ENCODE assay signal across 28 mouse cellular contexts in the genomic region with DNA sequence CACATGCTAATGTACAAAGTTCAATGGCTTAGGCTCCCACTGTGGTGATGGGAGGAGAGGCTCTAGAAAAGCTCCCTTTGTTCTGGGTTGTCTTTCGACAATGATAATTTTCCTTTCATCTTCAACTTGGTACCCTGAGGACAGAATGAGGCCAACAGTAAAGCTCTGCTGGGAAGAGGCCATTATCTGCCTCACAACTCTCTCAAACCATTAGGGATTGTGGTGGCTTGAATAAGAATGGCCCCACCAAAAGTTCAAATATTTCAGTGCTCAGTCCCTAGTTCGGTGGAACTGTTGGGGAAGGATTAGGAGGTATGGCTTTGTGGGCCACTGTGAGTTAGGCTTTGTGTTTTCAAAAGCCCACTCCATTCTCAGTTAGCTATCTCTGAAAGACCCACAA. TPM values are rescaled to one million over a fixed set of nuclear protein-coding genes. Genes with fewer than 3 reads are reported as not detected.
DNase-seq lines count a peak whose midpoint lies in the region; ATAC-seq and TF ChIP-seq lines count a peak whose summit lies in the region.
"Had no signal": no experiment of that assay in that cellular context is flagged by ENCODE, and none has a peak within 500 bp of the region (broad histone marks: within the 10 kb centered on the region; RNA-seq: fewer than 3 reads in every experiment).

No protein-coding gene starts in this region.

- 91% methylated on average over 2 of the region's 2 CpGs for WGBS in hindbrain, embryonic 13.5 days
- WGBS in hindbrain, embryonic 10.5 days = 88% methylated on average over 2 of the region's 2 CpGs
- WGBS in midbrain, embryonic 14.5 days = 66% methylated on average over 2 of the region's 2 CpGs
- 96% methylated on average over 2 of the region's 2 CpGs for WGBS in midbrain, embryonic 10.5 days
- 75% methylated on average over 2 of the region's 2 CpGs for WGBS in midbrain, embryonic 15.5 days

- no peak for ATAC-seq in hindbrain, embryonic 13.5 days (ENCODE audit: low FRiP score)
- peak; percentile 40; the same call in 1 of the 2 replicates for ATAC-seq in midbrain, embryonic 14.5 days (ENCODE audit: low FRiP score, low TSS enrichment)
- ATAC-seq in midbrain, embryonic 15.5 days (replicated peaks) = peak; percentile 40; the same call in 1 of the 2 replicates
- no peak for ATAC-seq in inflammation-experienced regulatory T-cells, adult 6 months
- ATAC-seq: activated CD4-positive, CD25-positive, alpha-beta regulatory T cell, adult 4 months; forebrain, postnatal 0 days; hindbrain, postnatal 0 days; intestine, embryonic 15.5 days had no signal

- no peak overlapping the region for H3K9ac ChIP-seq in hindbrain, embryonic 13.5 days
- no peak overlapping the region for H3K9ac ChIP-seq in midbrain, embryonic 14.5 days (replicated peaks; ENCODE audit: low read length)
- no peak overlapping the region for H3K9ac ChIP-seq in ES-E14 (ENCODE audit: insufficient read depth, low read depth, low read length, poor library complexity, severe bottlenecking)
- no peak overlapping the region for H3K9ac ChIP-seq in midbrain, embryonic 15.5 days
- H3K9ac ChIP-seq: embryonic facial prominence, embryonic 12.5 days; forebrain, embryonic 12.5 days; forebrain, postnatal 0 days; heart, embryonic 13.5 days; intestine, embryonic 15.5 days had no signal

- no peak overlapping the region for H3K4me3 ChIP-seq in hindbrain, embryonic 13.5 days
- H3K4me3 ChIP-seq in hindbrain, embryonic 10.5 days = no peak overlapping the region
- H3K4me3 ChIP-seq in midbrain, embryonic 14.5 days (replicated peaks; ENCODE audit: low read depth, low read length) = no peak overlapping the region
- H3K4me3 ChIP-seq in midbrain, embryonic 10.5 days = no peak overlapping the region
- H3K4me3 ChIP-seq in ES-E14 (ENCODE audit: insufficient read depth in 1 of 2, low read depth in 1 of 2, low read length in 2 of 2, poor library complexity in 1 of 2, severe bottlenecking in 1 of 2) = no peak overlapping the region
- H3K4me3 ChIP-seq in midbrain, embryonic 15.5 days = no peak overlapping the region
- H3K4me3 ChIP-seq: embryonic facial prominence, embryonic 12.5 days; forebrain, embryonic 12.5 days; heart, embryonic 13.5 days; intestine, embryonic 15.5 days had no signal

- no peaks in the 10 kb centered on the region for H3K9me3 ChIP-seq in hindbrain, embryonic 13.5 days
- no peaks in the 10 kb centered on the region for H3K9me3 ChIP-seq in hindbrain, embryonic 10.5 days
- no peaks in the 10 kb centered on the region for H3K9me3 ChIP-seq in midbrain, embryonic 14.5 days (ENCODE audit: control insufficient read depth, low read length)
- H3K9me3 ChIP-seq in midbrain, embryonic 10.5 days (replicated peaks) = no peaks in the 10 kb centered on the region
- H3K9me3 ChIP-seq in ES-E14 (ENCODE audit: control insufficient read depth, insufficient read depth, low read depth, low read length) = peaks cover 24% of the 10 kb centered on the region
- H3K9me3 ChIP-seq in midbrain, embryonic 15.5 days = no peaks in the 10 kb centered on the region
- H3K9me3 ChIP-seq: embryonic facial prominence, embryonic 12.5 days; forebrain, embryonic 12.5 days; G1E; heart, embryonic 13.5 days; intestine, embryonic 15.5 days had no signal

- DNase-seq in hindbrain, embryonic 10.5 days (ENCODE audit: low spot score) = no peak
- DNase-seq in midbrain, embryonic 14.5 days = peak; percentile 5
- no peak for DNase-seq in midbrain, embryonic 10.5 days (ENCODE audit: low spot score)
- no peak for DNase-seq in ES-E14 (ENCODE audit: low read depth, low spot score)
- DNase-seq in heart, adult 18-20 months = no peak
- DNase-seq: adrenal gland, postnatal 14 days; cerebellum, adult 11-12 months; cerebellum, adult 9-10 months; cerebellum, postnatal 25 days; forebrain, postnatal 0 days; gastrocnemius, postnatal 14 days; heart, postnatal 36 days had no signal

- H3K27me3 ChIP-seq in hindbrain, embryonic 13.5 days = no peaks in the 10 kb centered on the region
- no peaks in the 10 kb centered on the region for H3K27me3 ChIP-seq in hindbrain, embryonic 10.5 days (ENCODE audit: insufficient read depth, poor library complexity, severe bottlenecking)
- no peaks in the 10 kb centered on the region for H3K27me3 ChIP-seq in midbrain, embryonic 14.5 days (ENCODE audit: control insufficient read depth, insufficient read depth, low read length)
- no peaks in the 10 kb centered on the region for H3K27me3 ChIP-seq in midbrain, embryonic 10.5 days (ENCODE audit: low read depth, poor library complexity, severe bottlenecking)
- no peaks in the 10 kb centered on the region for H3K27me3 ChIP-seq in midbrain, embryonic 15.5 days (replicated peaks)
- H3K27me3 ChIP-seq: CH12.LX; embryonic facial prominence, embryonic 12.5 days; forebrain, embryonic 12.5 days; heart, embryonic 13.5 days; intestine, embryonic 15.5 days had no signal

- no peak overlapping the region for H3K4me2 ChIP-seq in hindbrain, embryonic 13.5 days
- H3K4me2 ChIP-seq in midbrain, embryonic 14.5 days (ENCODE audit: low read length) = no peak overlapping the region
- H3K4me2 ChIP-seq in midbrain, embryonic 15.5 days = no peak overlapping the region
- H3K4me2 ChIP-seq: embryonic facial prominence, embryonic 12.5 days; forebrain, embryonic 12.5 days; heart, embryonic 13.5 days; intestine, embryonic 15.5 days had no signal

- H3K4me1 ChIP-seq in hindbrain, embryonic 13.5 days (replicated peaks) = peaks cover 5% of the 10 kb centered on the region
- peaks cover 6% of the 10 kb centered on the region; the same call in 1 of the 2 replicates for H3K4me1 ChIP-seq in hindbrain, embryonic 10.5 days (replicated peaks)
- 0 out of 2 replicates have a peak, but pooled peaks cover 5% of the 10 kb centered on the region for H3K4me1 ChIP-seq in midbrain, embryonic 14.5 days (ENCODE audit: control insufficient read depth, insufficient read depth, low read length)
- peaks cover 17% of the 10 kb centered on the region for H3K4me1 ChIP-seq in midbrain, embryonic 10.5 days
- peaks cover 4 to 9% of the 10 kb centered on the region in 2 experiments; a peak in 2 of 4 replicates for H3K4me1 ChIP-seq in ES-E14 (ENCODE audit: control insufficient read depth in 2 of 2, insufficient read depth in 2 of 2, low read length in 2 of 2, poor library complexity in 1 of 2)
- H3K4me1 ChIP-seq in midbrain, embryonic 15.5 days = 0 out of 2 replicates have a peak, but pooled peaks cover 2% of the 10 kb centered on the region
- H3K4me1 ChIP-seq: embryonic facial prominence, embryonic 12.5 days; heart, embryonic 13.5 days; intestine, embryonic 15.5 days had no signal

- in situ Hi-C loops in ES-E14 (cut with MboI; ENCODE audit: low sequenced_read_pairs in 2 of 2, unreplicated experiment in 2 of 2) = no loop called here

- H3K27ac ChIP-seq in hindbrain, embryonic 13.5 days = peak overlapping the region; percentile 25
- no peak overlapping the region for H3K27ac ChIP-seq in hindbrain, embryonic 10.5 days
- H3K27ac ChIP-seq in midbrain, embryonic 14.5 days (replicated peaks; ENCODE audit: low read depth, low read length) = no peak overlapping the region
- H3K27ac ChIP-seq in midbrain, embryonic 10.5 days (replicated peaks) = no peak overlapping the region
- H3K27ac ChIP-seq in ES-E14 (ENCODE audit: insufficient read depth, low read depth, low read length, poor library complexity, severe bottlenecking) = peak overlapping the region; percentile 60
- no peak overlapping the region for H3K27ac ChIP-seq in midbrain, embryonic 15.5 days
- H3K27ac ChIP-seq: embryonic facial prominence, embryonic 12.5 days; forebrain, embryonic 12.5 days; heart, embryonic 13.5 days; hindbrain, postnatal 0 days; intestine, embryonic 15.5 days had no signal

- no peaks in the 10 kb centered on the region for H3K36me3 ChIP-seq in hindbrain, embryonic 13.5 days
- no peaks in the 10 kb centered on the region for H3K36me3 ChIP-seq in hindbrain, embryonic 10.5 days
- no peaks in the 10 kb centered on the region for H3K36me3 ChIP-seq in midbrain, embryonic 14.5 days (ENCODE audit: control insufficient read depth, insufficient read depth, low read length)
- no peaks in the 10 kb centered on the region for H3K36me3 ChIP-seq in midbrain, embryonic 10.5 days
- peaks cover 2% of the 10 kb centered on the region; the same call in 1 of the 2 replicates for H3K36me3 ChIP-seq in ES-E14 (ENCODE audit: control insufficient read depth, insufficient read depth, low read length, poor library complexity, severe bottlenecking)
- no peaks in the 10 kb centered on the region for H3K36me3 ChIP-seq in midbrain, embryonic 15.5 days (replicated peaks)
- H3K36me3 ChIP-seq: embryonic facial prominence, embryonic 12.5 days; forebrain, embryonic 12.5 days; G1E; heart, embryonic 13.5 days; intestine, embryonic 15.5 days had no signal

TF ChIP-seq in ES-E14, 5 proteins besides CTCF, POLR2A, EP300 and RAD21:
- TF ChIP-seq CHD2 (IDR thresholded peaks at IDR 0.05; ENCODE audit: low read depth, low read length) (no peak), MAFK (IDR thresholded peaks at IDR 0.05; ENCODE audit: insufficient read depth, low read depth, low read length) (no peak)

RNA-seq across cellular contexts. Expression of a gene that starts 52.4 kb away (rescaled TPM):
- polyA plus RNA-seq in hindbrain, embryonic 13.5 days (2015; fragmentation: Nextera tagmentation; extraction: Ambion mirVana) = 1.3 and 1.7 TPM in 2 replicates
- polyA plus RNA-seq in hindbrain, embryonic 10.5 days (2016; fragmentation: Nextera tagmentation; extraction: Ambion mirVana) = 0.34 TPM in 1 of 2 replicates, not detected in the other
- polyA plus RNA-seq in midbrain, embryonic 14.5 days (2014; fragmentation: Nextera tagmentation; extraction: Ambion mirVana) = 0.86 and 1.9 TPM in 2 replicates
- 0.37 and 0.73 TPM in 2 replicates for polyA plus RNA-seq in midbrain, embryonic 10.5 days (2016; fragmentation: Nextera tagmentation; extraction: Ambion mirVana)
- 0.58 and 1.7 TPM in 2 replicates for total RNA-seq in ES-E14 (2012; rRNA removed)
- 1.9 and 2.5 TPM in 2 replicates for polyA plus RNA-seq in midbrain, embryonic 15.5 days (2015; fragmentation: Nextera tagmentation; extraction: Ambion mirVana)
- polyA plus RNA-seq in inflammation-experienced regulatory T-cells, adult 6 months (2017; shearing (Covaris generic)) = 1 to 10 TPM in 1 of 3 experiments, not detected in 2; 1.6 TPM
- total RNA-seq in heart, adult 18-20 months (2021) = not detected
- total RNA-seq: adrenal gland, adult 18-20 months; adrenal gland, postnatal 14 days; G1E; gastrocnemius, adult 18-20 months; gastrocnemius, postnatal 14 days; heart, adult 8-10 months; heart, postnatal 36 days had no signal
- polyA plus RNA-seq: forebrain, embryonic 12.5 days; G1E; gonadal fat pad, adult 2 months; heart, postnatal 0 days had no signal

Comparison
In these comparisons a context has a peak if more than half of its experiments do, and no peak if none do; other contexts are left out.
1. H3K27ac ChIP-seq: peak in hindbrain, embryonic 13.5 days (single experiment) and ES-E14 (single experiment); none in hindbrain, embryonic 10.5 days (single experiment), midbrain, embryonic 14.5 days (single experiment), midbrain, embryonic 10.5 days (single experiment) and midbrain, embryonic 15.5 days (single experiment).
2. ATAC-seq: peak in midbrain, embryonic 14.5 days (single experiment) and midbrain, embryonic 15.5 days (single experiment); none in hindbrain, embryonic 13.5 days (single experiment) and inflammation-experienced regulatory T-cells, adult 6 months (single experiment).